Mouse (Mus musculus) forebrain, embryonic 13.5 days (tissue): ENCODE data around the gene Gnb1. TPM values are rescaled to one million over a fixed set of nuclear protein-coding genes. Genes with fewer than 3 reads are reported as not detected.

ENCODE experiments used
- ATAC-seq: fragments of 200-750 bp; cut with Nextera tagmentation; 2 replicates; pipeline ENCODE4 v1.8.0; 2017
- H3K27ac ChIP-seq: fragments of 300-500 bp; sonication (generic); 2 replicates; pipeline ENCODE4 v1.5.1; 2015; ENCODE audit warnings: inconsistent platforms, mild to moderate bottlenecking, moderate library complexity
- H3K27me3 ChIP-seq: fragments of 300-500 bp; sonication (generic); 2 replicates; pipeline ENCODE4 v1.6.1; 2015; ENCODE audit warnings: mild to moderate bottlenecking, inconsistent platforms
- H3K36me3 ChIP-seq: fragments of 300-500 bp; sonication (generic); 2 replicates; pipeline ENCODE4 v1.6.1; 2015; ENCODE audit warnings: mild to moderate bottlenecking, inconsistent platforms; ENCODE audit not compliant: poor library complexity, severe bottlenecking
- H3K4me1 ChIP-seq: fragments of 300-500 bp; sonication (generic); 2 replicates; pipeline ENCODE4 v1.6.1; 2015; ENCODE audit warnings: inconsistent platforms
- H3K4me2 ChIP-seq: fragments of 300-500 bp; sonication (generic); 2 replicates; pipeline ENCODE4 v1.6.1; 2015; ENCODE audit warnings: inconsistent platforms, mild to moderate bottlenecking, moderate library complexity
- H3K4me3 ChIP-seq: fragments of 300-500 bp; sonication (generic); 2 replicates; pipeline ENCODE4 v1.5.1; 2015; ENCODE audit warnings: mild to moderate bottlenecking, inconsistent platforms
- H3K9ac ChIP-seq: fragments of 300-500 bp; sonication (generic); 2 replicates; pipeline ENCODE4 v1.6.1; 2015; ENCODE audit warnings: mild to moderate bottlenecking, inconsistent platforms
- H3K9me3 ChIP-seq: fragments of 300-500 bp; sonication (generic); replicated peaks from 2 replicates; pipeline ENCODE4 v1.6.1; 2016; ENCODE audit warnings: inconsistent platforms
- WGBS: fragments of 180-500 bp; shearing (Covaris S2); methylation state at CpG from one replicate; pipeline ENCODE4 v1.1.7; 2015; 5-methylcytosine and 5-hydroxymethylcytosine counted together
- polyA plus RNA-seq: library from polyadenylated mRNA; unstranded; fragments of >200 nt; fragmentation: Nextera tagmentation; extraction: Ambion mirVana; gene quantifications from 2 replicates; pipeline ENCODE4 v1.2.1, GENCODE M21; 2015

The Gnb1 gene
- polyA plus RNA-seq, 1 experiment from 2014 or later: 937 TPM

DNA sequence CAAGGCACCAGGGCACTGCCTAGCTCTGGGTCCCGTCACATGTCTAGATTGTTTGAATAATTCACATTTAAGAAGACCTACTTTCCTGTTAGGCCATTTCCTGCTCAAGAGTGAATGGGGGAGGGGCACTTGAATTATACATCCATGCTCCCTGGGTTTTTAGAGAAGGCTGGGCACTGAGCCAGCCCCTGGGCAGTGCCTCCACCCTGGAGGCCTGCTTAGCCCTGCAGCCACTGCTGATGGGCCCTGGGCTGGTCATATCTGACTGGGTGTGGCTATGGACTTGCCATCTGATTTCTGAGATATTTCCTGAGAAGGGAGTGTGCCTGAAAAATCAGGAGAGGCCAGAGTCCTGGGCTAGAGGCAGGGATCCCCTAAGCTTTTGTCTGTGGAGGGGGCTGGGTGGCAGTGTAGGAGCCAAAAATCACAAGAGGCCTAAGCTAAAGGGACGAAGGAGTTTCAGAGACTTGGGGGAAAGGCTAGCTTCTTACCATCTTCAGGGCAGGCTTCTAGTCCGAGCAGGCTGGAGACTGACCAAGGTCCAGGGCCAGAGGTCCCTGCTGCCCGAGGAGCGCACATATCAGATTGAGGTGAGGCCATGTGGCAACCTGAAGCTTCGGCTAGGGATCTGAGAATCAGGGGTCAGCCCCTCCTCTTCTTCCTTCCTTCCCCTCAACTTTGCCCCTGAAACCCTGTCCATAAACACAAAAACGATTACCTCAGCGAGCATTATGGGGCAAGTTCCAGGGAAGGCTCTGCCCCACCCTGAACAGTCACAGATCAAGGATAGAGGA, 2.7 kb upstream of the Gnb1 start:
- no peak for ATAC-seq
- WGBS: 78% methylated on average over 8 of the region's 8 CpGs
- no peaks in the 10 kb centered on the region for H3K36me3 ChIP-seq
- H3K27ac ChIP-seq: peak overlapping the region; percentile 54
- peak overlapping the region; percentile 6; the same call in 1 of the 2 replicates for H3K9ac ChIP-seq
- H3K4me3 ChIP-seq: no peak overlapping the region
- no peaks in the 10 kb centered on the region for H3K27me3 ChIP-seq
- no peak overlapping the region for H3K4me2 ChIP-seq
- no peaks in the 10 kb centered on the region for H3K9me3 ChIP-seq
- H3K4me1 ChIP-seq: peaks cover 30% of the 10 kb centered on the region

GRCm38 (mm10) chr4:155489101-155489970, 1.8 kb upstream of the Gnb1 start:
- H3K36me3 ChIP-seq: no peaks in the 10 kb centered on the region
- no peak overlapping the region for H3K9ac ChIP-seq
- no peak overlapping the region for H3K27ac ChIP-seq
- H3K9me3 ChIP-seq: no peaks in the 10 kb centered on the region
- H3K4me3 ChIP-seq: no peak overlapping the region
- ATAC-seq: no peak
- peaks cover 39% of the 10 kb centered on the region for H3K4me1 ChIP-seq
- H3K4me2 ChIP-seq: no peak overlapping the region
- H3K27me3 ChIP-seq: no peaks in the 10 kb centered on the region
- WGBS: 89% methylated on average over 9 of the region's 9 CpGs

DNA sequence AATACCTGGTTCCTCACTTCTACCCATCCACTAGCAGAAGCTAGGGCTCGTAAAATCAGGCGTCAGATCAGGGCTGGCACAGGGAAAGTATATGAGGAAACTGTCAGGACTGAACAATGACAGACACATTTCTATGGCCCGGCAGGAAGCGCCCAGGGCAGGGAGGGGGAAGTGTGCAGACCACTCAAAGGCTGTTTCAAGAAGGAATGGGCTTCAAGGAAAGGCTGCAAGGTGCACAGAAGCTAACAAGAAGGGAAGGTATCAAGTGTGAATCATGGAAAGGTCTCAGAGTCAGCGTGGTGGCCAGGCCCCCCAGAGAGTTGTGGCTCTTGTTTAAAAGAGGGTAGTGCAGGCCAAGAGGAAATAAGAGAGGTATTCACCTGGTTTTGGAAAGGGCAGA, 705 bp upstream of the Gnb1 start:
- 19% methylated on average over 5 of the region's 5 CpGs for WGBS
- Histone ChIP-seq H3K4me1 (peaks cover 50% of the 10 kb centered on the region), H3K36me3 (no peaks in the 10 kb centered on the region), H3K9me3 (no peaks in the 10 kb centered on the region), H3K27ac (no peak overlapping the region), H3K27me3 (no peaks in the 10 kb centered on the region), H3K4me3 (peak overlapping the region; percentile 100), H3K9ac (peak overlapping the region; percentile 100), H3K4me2 (peak overlapping the region; percentile 79)
- ATAC-seq: no peak

- peaks cover 51% of the 10 kb centered on the region for H3K4me1 ChIP-seq
- no peaks in the 10 kb centered on the region for H3K27me3 ChIP-seq
- no peaks in the 10 kb centered on the region for H3K36me3 ChIP-seq
- ATAC-seq: peak; percentile 75
- no peaks in the 10 kb centered on the region for H3K9me3 ChIP-seq
- peak overlapping the region; percentile 94 for H3K27ac ChIP-seq
- peak overlapping the region; percentile 100 for H3K4me3 ChIP-seq
- peak overlapping the region; percentile 79 for H3K4me2 ChIP-seq
- WGBS: under 1% methylated on average over 39 of the region's 54 CpGs
- peak overlapping the region; percentile 100 for H3K9ac ChIP-seq
Measured at GRCm38 (mm10) chr4:155491529-155492130, 469 bp downstream of the Gnb1 start.

GRCm38 (mm10) chr4:155492131-155492633, 1.0 kb downstream of the Gnb1 start:
- no peaks in the 10 kb centered on the region for H3K9me3 ChIP-seq
- H3K4me1 ChIP-seq: peaks cover 51% of the 10 kb centered on the region
- WGBS: under 1% methylated on average over 51 of the region's 51 CpGs
- H3K27ac ChIP-seq: peak overlapping the region; percentile 94
- H3K4me2 ChIP-seq: peak overlapping the region; percentile 79
- peak overlapping the region; percentile 100 for H3K9ac ChIP-seq
- peak overlapping the region; percentile 100 for H3K4me3 ChIP-seq
- H3K27me3 ChIP-seq: no peaks in the 10 kb centered on the region
- no peaks in the 10 kb centered on the region for H3K36me3 ChIP-seq
- ATAC-seq: peak; percentile 21; the same call in 1 of the 2 replicates

GRCm38 (mm10) chr4:155494891-155495290, 3.7 kb downstream of the Gnb1 start:
- H3K4me2 ChIP-seq: peak overlapping the region; percentile 79
- no peaks in the 10 kb centered on the region for H3K27me3 ChIP-seq
- WGBS: 75% methylated on average over 4 of the region's 4 CpGs
- H3K4me1 ChIP-seq: peaks cover 45% of the 10 kb centered on the region
- H3K36me3 ChIP-seq: no peaks in the 10 kb centered on the region
- H3K4me3 ChIP-seq: no peak overlapping the region
- H3K9me3 ChIP-seq: no peaks in the 10 kb centered on the region
- no peak overlapping the region for H3K27ac ChIP-seq
- H3K9ac ChIP-seq: 0 out of 2 replicates have a peak overlapping the region, but pooled peaks have one; percentile 16
- no peak for ATAC-seq

- H3K36me3 ChIP-seq: no peaks in the 10 kb centered on the region
- H3K9me3 ChIP-seq: no peaks in the 10 kb centered on the region
- no peak overlapping the region for H3K4me2 ChIP-seq
- no peak overlapping the region for H3K4me3 ChIP-seq
- WGBS: 84% methylated on average over 3 of the region's 3 CpGs
- H3K4me1 ChIP-seq: peaks cover 34% of the 10 kb centered on the region
- no peaks in the 10 kb centered on the region for H3K27me3 ChIP-seq
- H3K9ac ChIP-seq: no peak overlapping the region
- ATAC-seq: no peak
- no peak overlapping the region for H3K27ac ChIP-seq
Measured at GRCm38 (mm10) chr4:155497963-155498362, 6.8 kb downstream of the Gnb1 start.

- no peak overlapping the region for H3K9ac ChIP-seq
- H3K4me3 ChIP-seq: no peak overlapping the region
- no peaks in the 10 kb centered on the region for H3K36me3 ChIP-seq
- 79% methylated on average over 2 of the region's 2 CpGs for WGBS
- H3K27me3 ChIP-seq: no peaks in the 10 kb centered on the region
- no peaks in the 10 kb centered on the region for H3K9me3 ChIP-seq
- H3K4me2 ChIP-seq: no peak overlapping the region
- H3K4me1 ChIP-seq: peaks cover 20% of the 10 kb centered on the region
- no peak overlapping the region for H3K27ac ChIP-seq
- ATAC-seq: no peak
Measured at GRCm38 (mm10) chr4:155501126-155501525, 10.0 kb downstream of the Gnb1 start.

DNA sequence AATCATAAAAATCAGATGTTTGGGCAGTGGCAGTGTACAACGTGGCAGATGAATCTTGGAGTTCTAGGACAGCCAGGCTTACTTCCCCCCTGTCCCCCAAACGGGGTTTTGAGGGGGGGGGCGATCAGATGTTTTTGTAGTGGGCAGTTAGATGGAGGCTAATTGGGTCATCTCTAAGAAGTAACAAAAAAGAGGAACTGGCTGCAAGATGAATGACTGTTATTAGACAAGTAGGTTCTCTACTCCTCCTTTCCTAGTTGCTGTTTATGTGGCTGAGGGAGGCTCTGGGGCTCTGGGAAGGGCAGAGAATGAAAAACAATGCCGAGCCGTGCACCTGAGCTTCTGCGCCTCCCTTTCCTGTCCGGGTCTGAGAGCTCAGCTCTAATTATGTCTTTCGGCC, 13.9 kb downstream of the Gnb1 start:
- Histone ChIP-seq H3K4me3 (no peak overlapping the region), H3K36me3 (no peaks in the 10 kb centered on the region), H3K4me1 (peaks cover 15% of the 10 kb centered on the region), H3K27ac (no peak overlapping the region), H3K4me2 (no peak overlapping the region), H3K27me3 (no peaks in the 10 kb centered on the region), H3K9me3 (no peaks in the 10 kb centered on the region), H3K9ac (no peak overlapping the region)
- whole genome bisulfite sequencing: 69% methylated on average over 8 of the region's 8 CpGs
- no peak for ATAC-seq

GRCm38 (mm10) chr4:155505671-155506295, 14.6 kb downstream of the Gnb1 start:
- Histone ChIP-seq H3K4me1 (peaks cover 18% of the 10 kb centered on the region), H3K27ac (no peak overlapping the region), H3K9ac (no peak overlapping the region), H3K4me3 (no peak overlapping the region), H3K36me3 (no peaks in the 10 kb centered on the region), H3K9me3 (no peaks in the 10 kb centered on the region), H3K4me2 (no peak overlapping the region), H3K27me3 (no peaks in the 10 kb centered on the region)
- ATAC-seq: no peak
- 85% methylated on average over 5 of the region's 5 CpGs for WGBS

GRCm38 (mm10) chr4:155508614-155509013, 17.5 kb downstream of the Gnb1 start:
- ATAC-seq: no peak
- Histone ChIP-seq H3K36me3 (peaks cover 3% of the 10 kb centered on the region; the same call in 1 of the 2 replicates), H3K4me3 (no peak overlapping the region), H3K4me1 (peaks cover 23% of the 10 kb centered on the region), H3K27me3 (no peaks in the 10 kb centered on the region), H3K9me3 (no peaks in the 10 kb centered on the region), H3K9ac (no peak overlapping the region), H3K4me2 (no peak overlapping the region), H3K27ac (no peak overlapping the region)
- 87% methylated on average over 4 of the region's 4 CpGs for WGBS
